Mouse (Mus musculus) myocyte (in vitro differentiated cells): ENCODE measurements around the gene Plpp3.

Experiments used
- CEBPB ChIP-seq: IDR thresholded peaks from 2 replicates; pipeline ENCODE4 v1.6.1; 2011; ENCODE audit warnings: mild to moderate bottlenecking, moderate library complexity; ENCODE audit not compliant: poor library complexity, insufficient read depth, severe bottlenecking
- E2F4 ChIP-seq: IDR thresholded peaks from one replicate; pipeline ENCODE4 v1.6.1; 2011; ENCODE audit warnings: mild to moderate bottlenecking, control low read depth, moderate library complexity; ENCODE audit not compliant: insufficient read depth
- MAX ChIP-seq: IDR thresholded peaks from one replicate; pipeline ENCODE4 v1.6.1; 2011; ENCODE audit warnings: low read depth, mild to moderate bottlenecking, control low read depth
- MYOD1 ChIP-seq, 3 experiments: IDR thresholded peaks; one replicate each; pipeline ENCODE4 v1.6.1; 2011; ENCODE audit warnings: control low read depth in 2 of 3, low read depth in 2 of 3, mild to moderate bottlenecking in 2 of 3, moderate library complexity in 1 of 3; ENCODE audit not compliant: insufficient read length in 2 of 3, control insufficient read depth in 1 of 3
- MYOG ChIP-seq, 3 experiments: IDR thresholded peaks; one replicate each; pipeline ENCODE4 v1.6.1; 2011; ENCODE audit warnings: control low read depth in 2 of 3, low read depth in 2 of 3, mild to moderate bottlenecking in 2 of 3; ENCODE audit not compliant: insufficient read length in 2 of 3, control insufficient read depth in 1 of 3, insufficient read depth in 1 of 3
- POLR2A ChIP-seq: IDR thresholded peaks from one replicate; pipeline ENCODE4 v1.6.1; 2011; ENCODE audit warnings: low read depth, mild to moderate bottlenecking, control low read depth, moderate library complexity; ENCODE audit not compliant: insufficient read length
- POLR2AphosphoS2 ChIP-seq: IDR thresholded peaks from one replicate; pipeline ENCODE4 v1.6.1; 2011; ENCODE audit warnings: low read depth, control low read depth; ENCODE audit not compliant: insufficient read length
- REST ChIP-seq: IDR thresholded peaks from one replicate; pipeline ENCODE4 v1.6.1; 2011; ENCODE audit warnings: mild to moderate bottlenecking, control low read depth, moderate library complexity; ENCODE audit not compliant: insufficient read depth, insufficient read length
- SRF ChIP-seq: IDR thresholded peaks from one replicate; pipeline ENCODE4 v1.6.1; 2011; ENCODE audit warnings: low read depth; ENCODE audit not compliant: control insufficient read depth, insufficient read length
- TCF12 ChIP-seq: IDR thresholded peaks from one replicate; pipeline ENCODE4 v1.6.1; 2011; ENCODE audit warnings: mild to moderate bottlenecking, control low read depth; ENCODE audit not compliant: poor library complexity, insufficient read depth, severe bottlenecking
- TCF3 ChIP-seq: IDR thresholded peaks from one replicate; pipeline ENCODE4 v1.6.1; 2011; ENCODE audit warnings: low read depth, control low read depth; ENCODE audit not compliant: insufficient read length
- USF1 ChIP-seq: IDR thresholded peaks from one replicate; pipeline ENCODE4 v1.6.1; 2011; ENCODE audit warnings: low read depth, mild to moderate bottlenecking, control low read depth, moderate library complexity

DNA sequence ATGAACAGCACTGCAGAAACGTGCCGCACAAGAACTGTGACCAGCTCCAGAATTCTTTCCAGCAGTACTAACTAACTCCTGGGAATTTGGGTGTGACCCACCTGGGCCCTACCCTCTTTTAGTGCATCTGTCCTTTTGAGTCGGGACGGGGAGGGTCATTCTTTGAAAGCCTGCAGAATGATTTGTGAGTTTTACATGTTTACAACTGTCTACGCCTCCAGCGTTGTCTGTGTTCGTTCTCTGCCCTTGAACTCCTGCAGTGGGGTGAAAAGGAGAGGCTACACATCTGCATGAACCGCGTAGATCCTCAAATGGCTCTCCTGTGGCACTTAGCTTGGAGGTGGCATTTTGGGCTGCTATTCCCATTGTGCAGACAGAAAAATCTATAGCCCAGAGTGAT lies 39.0 kb downstream of the Plpp3 start:
- no peak for TF ChIP-seq CEBPB
- TF ChIP-seq POLR2A: no peak
- no peak for TF ChIP-seq MAX
- no peak for TF ChIP-seq TCF12
- TF ChIP-seq POLR2AphosphoS2: no peak
- TF ChIP-seq MYOG (IDR thresholded peaks at IDR 0.05; ENCODE audit: control insufficient read depth in 1 of 3, insufficient read depth in 1 of 3, insufficient read length in 2 of 3, low read depth in 2 of 3): no peak
- no peak for TF ChIP-seq USF1
- no peak for TF ChIP-seq SRF
- no peak for TF ChIP-seq MYOD1 (IDR thresholded peaks at IDR 0.05; ENCODE audit: control insufficient read depth in 1 of 3, insufficient read length in 2 of 3, low read depth in 2 of 3)
- TF ChIP-seq E2F4: no peak
- no peak for TF ChIP-seq TCF3
- TF ChIP-seq REST: no peak
